Mouse (Mus musculus): ENCODE measurements around the gene Recql5. TPM values are rescaled to one million over a fixed set of nuclear protein-coding genes. Genes with fewer than 3 reads are reported as not detected.
A peak's percentile ranks its signal among the peaks of the same experiment; 100 is the strongest.

Recql5 gene
- polyA plus RNA-seq, 1 experiment: 15.8 TPM

DNA sequence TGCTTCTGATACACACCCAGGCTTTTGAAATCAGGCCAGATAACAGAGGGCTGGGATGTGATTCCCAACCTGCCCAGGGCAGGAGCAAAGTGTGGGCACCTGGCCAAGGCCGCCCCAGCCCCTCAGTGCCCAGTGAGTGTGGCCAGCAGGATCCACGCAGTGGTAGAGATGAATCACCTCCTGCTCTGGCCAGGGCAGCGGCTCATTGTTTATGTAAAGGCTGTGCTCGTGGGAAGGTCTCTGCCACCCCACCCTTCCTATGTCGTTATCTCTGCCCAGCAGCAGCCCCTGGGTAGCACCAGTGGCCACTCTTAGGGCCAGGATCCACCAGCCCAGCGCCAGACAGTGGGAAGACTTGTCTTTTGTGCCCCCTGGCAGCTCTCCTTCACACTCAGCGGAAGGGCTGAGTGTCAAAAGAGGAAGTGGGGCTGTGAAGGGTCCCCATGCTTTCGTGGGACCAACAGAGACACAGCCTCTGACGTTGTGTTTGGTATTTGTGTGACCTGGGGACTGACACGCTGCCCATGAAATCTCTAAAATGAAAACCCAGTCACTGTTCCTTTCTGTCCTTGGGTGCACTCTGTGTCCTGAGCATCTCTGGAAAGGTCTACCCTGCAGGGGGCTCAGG, 31.8 kb upstream of the Recql5 start:
- H3K27ac ChIP-seq (ENCODE audit: insufficient read depth, low read length): 0 out of 2 replicates have a peak overlapping the region, but pooled peaks have one; percentile 4
- no peak overlapping the region for H3K4me3 ChIP-seq (ENCODE audit: insufficient read depth, low read length)
- TF ChIP-seq CTCF (IDR thresholded peaks at IDR 0.05; ENCODE audit: borderline replicate concordance, insufficient read depth, low read length): no peak
- no peak for TF ChIP-seq POLR2A (IDR thresholded peaks at IDR 0.05; ENCODE audit: low read depth, low read length)
- H3K4me1 ChIP-seq (ENCODE audit: control insufficient read depth, insufficient read depth, low read length): peaks cover 14% of the 10 kb centered on the region

DNA sequence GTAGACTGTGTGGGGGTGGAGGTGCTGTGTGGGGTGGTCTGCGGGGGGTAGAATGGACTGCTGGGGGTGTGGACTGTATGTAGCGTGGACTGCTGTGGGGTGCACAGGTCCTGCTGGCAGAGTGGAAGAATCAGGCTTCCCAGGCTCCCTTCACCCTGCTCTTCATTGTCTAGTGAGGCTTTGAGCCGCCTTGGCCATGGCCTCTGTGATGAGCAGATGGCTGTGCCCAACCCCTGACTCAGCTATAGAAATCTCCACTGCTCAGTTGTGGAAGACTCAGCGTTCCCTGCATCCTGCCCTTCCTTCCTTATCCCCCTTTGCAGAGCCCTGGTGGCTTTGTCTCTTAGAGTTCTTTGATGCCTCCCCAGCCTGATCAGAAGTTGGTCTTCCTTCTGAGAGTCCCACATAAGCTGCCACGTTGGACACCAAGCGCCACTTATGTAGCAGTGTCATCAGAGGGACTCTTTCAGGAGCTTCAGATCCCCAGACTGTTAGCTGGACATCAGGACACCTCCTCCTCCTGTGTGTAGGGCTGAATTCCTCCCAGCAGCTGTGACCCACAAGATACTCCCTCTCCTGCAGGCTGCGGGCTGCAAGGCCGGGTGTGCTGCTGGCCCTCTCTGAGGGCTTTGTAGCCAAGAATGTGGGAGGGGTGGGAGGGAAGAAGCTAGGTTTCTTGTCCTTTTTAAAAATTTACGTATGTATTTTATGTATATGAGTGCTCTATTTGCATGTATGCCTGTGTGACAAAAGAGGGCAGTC, 29.6 kb upstream of the Recql5 start:
- Histone ChIP-seq H3K4me1 (ENCODE audit: control insufficient read depth, insufficient read depth, low read length) (peaks cover 5% of the 10 kb centered on the region), H3K4me3 (ENCODE audit: insufficient read depth, low read length) (no peak overlapping the region), H3K27ac (ENCODE audit: insufficient read depth, low read length) (no peak overlapping the region)
- TF ChIP-seq POLR2A (IDR thresholded peaks at IDR 0.05; ENCODE audit: low read depth, low read length): no peak
- TF ChIP-seq CTCF (IDR thresholded peaks at IDR 0.05; ENCODE audit: borderline replicate concordance, insufficient read depth, low read length): no peak

DNA sequence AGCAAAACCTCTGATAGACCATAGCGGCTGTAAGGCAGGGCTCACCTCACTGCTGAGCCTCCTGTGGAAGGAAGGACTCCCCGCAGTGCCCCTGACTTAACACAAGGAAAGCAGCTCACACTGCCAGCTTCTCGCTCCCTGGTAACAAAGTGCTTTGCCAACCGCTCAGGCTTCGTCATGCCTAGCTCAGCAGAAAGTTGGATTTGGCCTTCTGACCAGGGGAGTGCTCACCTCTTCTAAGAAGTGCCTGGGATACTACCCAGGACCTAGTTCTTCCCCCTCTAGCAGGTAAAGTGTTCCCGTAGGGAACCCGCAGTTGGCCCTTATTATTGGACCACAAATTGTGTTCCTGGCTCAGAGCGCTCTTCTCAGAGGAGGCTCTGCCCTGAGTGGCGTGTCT, 25.7 kb upstream of the Recql5 start:
- H3K27ac ChIP-seq (ENCODE audit: insufficient read depth, low read length): no peak overlapping the region
- H3K4me1 ChIP-seq (ENCODE audit: control insufficient read depth, insufficient read depth, low read length): peaks cover 20% of the 10 kb centered on the region; the same call in 1 of the 2 replicates
- TF ChIP-seq POLR2A (IDR thresholded peaks at IDR 0.05; ENCODE audit: low read depth, low read length) (no peak), CTCF (IDR thresholded peaks at IDR 0.05; ENCODE audit: borderline replicate concordance, insufficient read depth, low read length) (no peak)

DNA sequence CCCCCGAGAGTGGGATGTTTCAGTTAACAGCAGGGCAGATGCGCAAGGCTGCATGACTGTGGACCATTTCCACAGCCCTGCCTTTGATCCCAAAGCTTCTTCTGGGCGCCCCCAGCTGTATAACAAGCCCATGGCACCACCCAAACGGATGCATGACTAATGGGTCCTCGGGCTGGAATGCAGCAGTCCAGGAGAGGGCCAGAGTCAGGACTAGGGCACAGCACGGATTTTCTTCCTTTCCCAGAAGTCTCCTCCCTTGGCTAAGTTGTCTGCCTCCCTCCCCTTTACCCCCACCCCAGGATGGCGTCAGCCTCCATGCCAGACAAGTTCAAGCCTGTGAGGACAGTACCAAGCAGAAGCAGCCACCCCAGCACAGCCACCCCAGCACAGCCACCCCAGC, 24.7 kb upstream of the Recql5 start:
- peak overlapping the region; percentile 56 for H3K27ac ChIP-seq (ENCODE audit: insufficient read depth, low read length)
- TF ChIP-seq CTCF (IDR thresholded peaks at IDR 0.05; ENCODE audit: borderline replicate concordance, insufficient read depth, low read length): no peak
- no peak for TF ChIP-seq POLR2A (IDR thresholded peaks at IDR 0.05; ENCODE audit: low read depth, low read length)
- H3K4me1 ChIP-seq (ENCODE audit: control insufficient read depth, insufficient read depth, low read length): peaks cover 20% of the 10 kb centered on the region; the same call in 1 of the 2 replicates
- no peak overlapping the region for H3K4me3 ChIP-seq (ENCODE audit: insufficient read depth, low read length)

More for the DNA sequence above, 25.7 kb upstream of the Recql5 start:
- H3K4me3 ChIP-seq (ENCODE audit: insufficient read depth, low read length): no peak overlapping the region

DNA sequence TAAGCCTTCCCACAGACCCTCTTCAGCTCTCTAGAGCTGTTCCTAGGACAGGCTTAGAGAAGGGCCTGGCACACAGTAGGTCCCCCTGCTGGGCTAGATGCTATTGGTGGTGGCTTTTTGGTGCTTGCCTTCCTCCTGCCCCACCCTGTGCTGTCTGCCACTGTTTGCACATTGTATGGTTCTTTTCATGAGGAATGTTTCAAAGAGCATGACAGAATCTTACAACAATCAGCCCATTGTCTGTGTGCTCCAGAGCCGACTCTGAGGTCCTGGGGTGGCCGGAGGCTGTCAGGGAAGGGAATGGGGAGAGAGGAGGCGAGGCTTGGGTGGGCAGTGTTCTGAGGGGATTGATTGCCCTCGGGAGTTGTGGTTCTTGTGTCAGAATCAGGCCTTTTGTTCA, 23.2 kb upstream of the Recql5 start:
- Histone ChIP-seq H3K4me1 (ENCODE audit: control insufficient read depth, insufficient read depth, low read length) (peaks cover 20% of the 10 kb centered on the region; the same call in 1 of the 2 replicates), H3K4me3 (ENCODE audit: insufficient read depth, low read length) (no peak overlapping the region), H3K27ac (ENCODE audit: insufficient read depth, low read length) (peak overlapping the region; percentile 56)
- TF ChIP-seq POLR2A (IDR thresholded peaks at IDR 0.05; ENCODE audit: low read depth, low read length): no peak
- TF ChIP-seq CTCF (IDR thresholded peaks at IDR 0.05; ENCODE audit: borderline replicate concordance, insufficient read depth, low read length): no peak

DNA sequence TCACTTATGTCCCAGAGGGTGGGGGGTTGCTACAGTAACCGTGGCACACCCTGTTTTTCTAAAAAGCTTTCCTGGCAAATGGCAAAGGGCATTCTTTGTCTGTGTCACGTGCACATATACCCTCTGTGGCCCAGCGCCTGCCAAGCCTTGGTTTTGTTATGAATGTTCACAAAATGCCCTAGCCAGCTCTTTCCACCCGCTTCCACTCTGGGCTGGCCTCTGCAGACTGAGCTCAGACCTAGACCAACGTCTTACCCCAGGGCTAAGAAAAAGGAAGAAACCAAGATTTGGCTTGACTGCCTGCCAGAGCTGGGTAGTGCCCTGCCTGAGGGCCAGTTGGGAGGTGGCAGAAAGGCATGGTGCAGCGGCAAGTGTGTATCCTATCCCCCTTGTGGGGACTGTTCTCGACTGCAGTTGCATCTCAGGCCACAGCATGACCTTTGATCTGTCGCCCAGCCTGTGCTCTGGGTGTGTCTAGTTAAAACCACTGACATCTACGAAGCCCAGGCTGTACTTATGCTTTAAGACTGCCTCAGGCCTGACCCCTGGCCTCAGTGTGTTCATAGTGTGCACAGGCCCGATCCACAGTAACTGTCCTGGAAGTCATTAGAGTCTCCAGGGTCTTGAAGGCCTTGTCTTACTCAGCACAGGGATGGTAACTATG, 22.1 kb upstream of the Recql5 start:
- H3K4me1 ChIP-seq (ENCODE audit: control insufficient read depth, insufficient read depth, low read length): peaks cover 20% of the 10 kb centered on the region; the same call in 1 of the 2 replicates
- peak overlapping the region; percentile 47 for H3K27ac ChIP-seq (ENCODE audit: insufficient read depth, low read length)
- no peak overlapping the region for H3K4me3 ChIP-seq (ENCODE audit: insufficient read depth, low read length)
- no peak for TF ChIP-seq CTCF (IDR thresholded peaks at IDR 0.05; ENCODE audit: borderline replicate concordance, insufficient read depth, low read length)
- TF ChIP-seq POLR2A (IDR thresholded peaks at IDR 0.05; ENCODE audit: low read depth, low read length): no peak

DNA sequence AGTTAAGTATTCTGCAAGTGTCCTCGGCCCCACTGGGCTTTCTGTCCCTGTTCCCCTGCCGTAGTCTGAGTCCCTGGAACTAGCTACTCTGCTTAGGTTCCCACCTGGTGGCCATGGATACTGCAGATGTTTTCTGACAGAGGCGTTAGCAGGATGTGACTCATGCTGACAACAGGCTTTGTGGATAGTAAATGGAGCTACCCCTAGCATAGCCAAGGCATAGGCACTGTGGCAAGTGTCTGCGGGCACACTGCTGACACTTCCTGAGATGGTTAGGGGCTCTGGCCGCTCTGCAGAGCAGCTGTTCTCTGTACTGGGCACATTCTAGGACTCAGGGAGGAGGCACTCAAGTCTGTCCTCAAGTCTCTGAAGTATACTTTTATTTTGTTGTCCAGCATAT, 21.4 kb upstream of the Recql5 start:
- TF ChIP-seq CTCF (IDR thresholded peaks at IDR 0.05; ENCODE audit: borderline replicate concordance, insufficient read depth, low read length) (no peak), POLR2A (IDR thresholded peaks at IDR 0.05; ENCODE audit: low read depth, low read length) (no peak)
- H3K4me3 ChIP-seq (ENCODE audit: insufficient read depth, low read length): no peak overlapping the region
- peak overlapping the region; percentile 47 for H3K27ac ChIP-seq (ENCODE audit: insufficient read depth, low read length)
- peaks cover 20% of the 10 kb centered on the region; the same call in 1 of the 2 replicates for H3K4me1 ChIP-seq (ENCODE audit: control insufficient read depth, insufficient read depth, low read length)

DNA sequence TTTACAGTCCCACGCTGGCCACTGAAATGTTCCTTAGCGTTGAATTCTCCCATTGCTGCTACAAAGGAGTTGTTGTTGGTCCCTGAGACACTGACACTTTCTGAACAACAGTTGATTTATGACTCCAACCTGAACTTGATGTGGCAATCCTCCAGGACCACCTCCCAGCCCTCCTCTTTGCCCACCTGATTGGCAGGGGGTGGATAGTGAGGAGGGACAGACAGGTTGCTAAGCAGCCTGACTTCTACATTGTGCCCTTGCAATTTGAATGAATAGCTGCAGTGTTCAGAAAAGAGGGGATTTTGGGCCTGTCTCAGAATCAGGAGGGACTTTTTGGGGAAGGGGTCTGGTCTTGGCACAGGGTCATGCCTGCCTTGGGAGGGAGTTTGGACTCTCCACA, 17.4 kb upstream of the Recql5 start:
- Histone ChIP-seq H3K27ac (ENCODE audit: insufficient read depth, low read length) (no peak overlapping the region), H3K4me3 (ENCODE audit: insufficient read depth, low read length) (no peak overlapping the region), H3K4me1 (ENCODE audit: control insufficient read depth, insufficient read depth, low read length) (peaks cover 11% of the 10 kb centered on the region; the same call in 1 of the 2 replicates)
- TF ChIP-seq CTCF (IDR thresholded peaks at IDR 0.05; ENCODE audit: borderline replicate concordance, insufficient read depth, low read length) (no peak), POLR2A (IDR thresholded peaks at IDR 0.05; ENCODE audit: low read depth, low read length) (no peak)

DNA sequence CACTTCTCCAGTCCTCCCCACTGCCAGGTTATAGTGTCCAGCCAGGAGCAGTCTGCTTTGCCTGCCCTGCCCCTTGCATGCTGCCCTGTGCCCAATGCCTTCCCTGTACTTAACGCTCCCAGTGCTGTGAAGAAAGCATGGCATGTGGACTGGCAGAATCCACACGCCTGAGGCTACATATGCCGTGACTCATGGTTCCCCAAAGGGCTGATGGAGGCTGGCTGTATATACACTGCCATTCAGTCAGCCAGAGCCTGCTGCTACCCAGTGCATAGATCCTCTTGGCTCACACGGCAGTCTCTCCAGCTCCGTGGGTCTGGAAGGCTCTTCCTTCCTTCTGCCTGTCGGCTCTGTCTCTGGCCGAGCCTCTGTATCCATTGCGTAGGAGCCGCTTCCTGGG, 15.0 kb upstream of the Recql5 start:
- Histone ChIP-seq H3K27ac (ENCODE audit: insufficient read depth, low read length) (no peak overlapping the region), H3K4me3 (ENCODE audit: insufficient read depth, low read length) (no peak overlapping the region), H3K4me1 (ENCODE audit: control insufficient read depth, insufficient read depth, low read length) (no peaks in the 10 kb centered on the region)
- no peak for TF ChIP-seq POLR2A (IDR thresholded peaks at IDR 0.05; ENCODE audit: low read depth, low read length)
- no peak for TF ChIP-seq CTCF (IDR thresholded peaks at IDR 0.05; ENCODE audit: borderline replicate concordance, insufficient read depth, low read length)

Measured in embryonic fibroblast, embryonic 13.5 days (primary cell).